Mouse (Mus musculus): Measurements from ENCODE around the gene Fbln5.
A peak's percentile ranks its signal among the peaks of the same experiment; 100 is the strongest.

Gene Fbln5

DNA sequence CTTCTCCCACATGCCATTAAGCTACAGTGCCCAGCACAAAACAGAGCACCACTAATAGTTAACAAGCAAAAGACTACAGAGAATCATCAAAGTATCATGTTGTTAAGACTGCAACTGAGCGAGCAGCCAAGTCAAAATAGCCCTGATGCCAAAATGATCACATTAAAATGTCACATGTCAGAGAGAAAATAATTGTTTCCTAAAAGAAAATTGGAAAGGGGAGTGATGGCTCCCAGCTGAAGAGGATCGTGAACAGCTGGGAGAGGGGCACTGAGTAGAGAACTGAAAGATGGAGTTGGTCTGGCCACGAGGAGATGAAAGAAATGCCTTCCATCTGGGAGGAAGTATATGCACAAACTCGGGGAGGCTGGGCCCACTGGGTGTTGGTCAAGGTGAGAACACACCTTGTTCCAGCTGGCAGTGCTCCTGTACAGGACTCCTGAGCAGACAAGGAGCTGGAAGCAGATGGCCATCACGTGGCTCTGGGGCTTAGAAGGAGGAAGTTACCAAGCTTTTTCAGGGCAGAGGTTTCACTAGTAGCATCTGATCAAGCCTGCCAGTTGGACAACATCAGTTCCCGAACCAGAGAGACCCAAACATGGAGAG, 59.3 kb downstream of the Fbln5 start:
- no peak for DNase-seq

GRCm38 (mm10) chr12:101758698-101759097, 60.2 kb downstream of the Fbln5 start:
- no peak for DNase-seq

DNA sequence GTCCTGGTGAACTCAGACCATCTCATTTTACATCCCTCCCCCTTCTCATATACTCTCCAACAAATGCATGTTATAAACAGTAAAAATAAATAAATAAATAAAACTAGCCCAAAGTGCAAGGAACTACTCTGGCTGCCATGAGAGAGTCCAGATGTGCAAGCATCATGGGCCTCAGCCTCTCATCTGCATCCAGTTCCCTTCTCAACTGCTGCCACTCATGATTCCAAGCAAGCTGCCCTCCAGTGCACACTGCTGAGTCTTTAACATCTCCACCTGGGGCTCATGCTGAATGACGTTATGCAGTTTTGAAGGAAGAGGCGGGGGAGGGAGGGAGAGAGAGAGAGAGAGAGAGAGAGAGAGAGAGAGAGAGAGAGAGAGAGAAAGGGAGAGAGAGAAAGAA, 76.5 kb downstream of the Fbln5 start:
- DNase-seq, result no peak

GRCm38 (mm10) chr12:101740486-101740885, 78.4 kb downstream of the Fbln5 start:
- no peak for DNase-seq

GRCm38 (mm10) chr12:101740045-101740444, 78.8 kb downstream of the Fbln5 start:
- no peak for DNase-seq

GRCm38 (mm10) chr12:101718755-101719150, 100.1 kb downstream of the Fbln5 start:
- peak; percentile 61 for DNase-seq

DNA sequence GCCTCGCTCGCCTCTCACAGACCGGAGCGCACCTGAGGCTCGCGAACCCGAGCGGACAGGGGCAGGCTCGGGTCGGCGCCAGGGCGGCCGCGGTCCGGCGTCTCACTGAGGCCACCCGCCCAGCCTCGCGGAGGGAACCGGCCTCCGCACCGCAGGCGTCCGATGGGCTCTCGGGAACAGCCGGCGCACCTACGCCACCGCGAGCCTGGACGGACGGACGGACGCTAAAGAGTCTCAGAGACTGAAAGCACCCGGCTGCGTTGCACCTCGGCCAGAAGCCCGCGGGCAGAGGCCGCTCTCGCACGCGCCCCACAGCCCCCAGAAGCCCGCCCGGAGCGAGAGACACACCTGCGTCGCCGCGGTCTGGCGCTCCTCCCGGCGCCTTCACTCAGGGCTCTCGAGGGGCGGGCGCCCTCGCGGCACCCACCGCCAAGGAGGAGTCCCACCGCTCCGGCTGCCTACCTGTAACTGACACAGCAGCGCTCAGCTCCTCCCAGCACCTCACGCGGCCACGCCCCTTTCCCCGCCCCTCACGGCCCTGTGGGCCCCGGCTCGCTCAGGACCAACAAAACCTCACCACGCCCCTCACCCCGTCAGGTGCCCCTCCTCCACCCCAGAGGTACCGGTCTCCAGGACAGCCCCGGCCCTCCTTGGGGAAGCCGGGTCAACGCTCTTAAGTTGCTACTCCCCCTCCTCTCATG, 100.7 kb downstream of the Fbln5 start, which contains the start of gene Tc2n:
Tc2n (minus strand) TSS at position 470 of the 701 bp plus-strand sequence.
- DNase-seq, result peak; percentile 71

GRCm38 (mm10) chr12:101699176-101699575, 119.7 kb downstream of the Fbln5 start:
- DNase-seq, result no peak
